Mouse (Mus musculus) hindbrain, embryonic 16.5 days (tissue): ENCODE measurements around the gene Mpg. TPM values are rescaled to one million over a fixed set of nuclear protein-coding genes. Genes with fewer than 3 reads are reported as not detected.
A peak's percentile ranks its signal among the peaks of the same experiment; 100 is the strongest.

ENCODE experiments used
- ATAC-seq: fragments of 200-750 bp; cut with Nextera tagmentation; 2 replicates; pipeline ENCODE4 v1.8.0; 2017; ENCODE audit warnings: moderate TSS enrichment, moderate library complexity
- H3K27ac ChIP-seq: fragments of 300-500 bp; sonication (generic); 2 replicates; pipeline ENCODE4 v1.5.1; 2014; ENCODE audit warnings: low read depth, mild to moderate bottlenecking, control low read depth, low read length, moderate library complexity
- H3K27me3 ChIP-seq: fragments of 300-500 bp; sonication (generic); replicated peaks from 2 replicates; pipeline ENCODE4 v1.6.1; 2014; ENCODE audit warnings: low read length; ENCODE audit not compliant: control insufficient read depth, insufficient read depth
- H3K36me3 ChIP-seq: fragments of 300-500 bp; sonication (generic); 2 replicates; pipeline ENCODE4 v1.6.1; 2014; ENCODE audit warnings: mild to moderate bottlenecking, low read length, moderate library complexity, mixed read lengths; ENCODE audit not compliant: control insufficient read depth, insufficient read depth
- H3K4me1 ChIP-seq: fragments of 300-500 bp; sonication (generic); 2 replicates; pipeline ENCODE4 v1.6.1; 2014; ENCODE audit warnings: low read depth, low read length; ENCODE audit not compliant: control insufficient read depth, insufficient read depth
- H3K4me2 ChIP-seq: fragments of 300-500 bp; sonication (generic); 2 replicates; pipeline ENCODE4 v1.6.1; 2014; ENCODE audit warnings: mild to moderate bottlenecking, low read length, control low read depth, moderate library complexity
- H3K4me3 ChIP-seq: fragments of 300-500 bp; sonication (generic); 2 replicates; pipeline ENCODE4 v1.5.1; 2014; ENCODE audit warnings: mild to moderate bottlenecking, low read length, control low read depth, moderate library complexity
- H3K9ac ChIP-seq: fragments of 300-500 bp; sonication (generic); 2 replicates; pipeline ENCODE4 v1.6.1; 2014; ENCODE audit warnings: low read depth, mild to moderate bottlenecking, control low read depth, low read length, moderate library complexity
- H3K9me3 ChIP-seq: fragments of 300-500 bp; sonication (generic); 2 replicates; pipeline ENCODE4 v1.6.1; 2014; ENCODE audit warnings: mild to moderate bottlenecking, low read length, moderate library complexity; ENCODE audit not compliant: control insufficient read depth
- WGBS: fragments of 180-500 bp; shearing (Covaris S2); extraction: QIAGEN DNeasy Blood & Tissue Kit; methylation state at CpG from one replicate; pipeline ENCODE4 v1.1.7; 2014; 5-methylcytosine and 5-hydroxymethylcytosine counted together
- polyA plus RNA-seq: library from polyadenylated mRNA; unstranded; fragments of >200 nt; fragmentation: Nextera tagmentation; extraction: Ambion mirVana; gene quantifications from 2 replicates; pipeline ENCODE4 v1.2.1, GENCODE M21; 2015

Mpg gene
- polyA plus RNA-seq, 1 experiment from 2014 or later = 34.7 TPM

GRCm38 (mm10) chr11:32235646-32236045, 9.3 kb downstream of the Mpg start:
- Histone ChIP-seq H3K27ac (peak overlapping the region; percentile 73), H3K36me3 (peaks cover 9% of the 10 kb centered on the region), H3K27me3 (no peaks in the 10 kb centered on the region), H3K4me2 (no peak overlapping the region), H3K4me1 (peaks cover 26% of the 10 kb centered on the region), H3K9ac (no peak overlapping the region), H3K4me3 (no peak overlapping the region), H3K9me3 (no peaks in the 10 kb centered on the region)
- WGBS = 16% methylated on average over 3 of the region's 3 CpGs
- ATAC-seq = peak; percentile 70

GRCm38 (mm10) chr11:32236132-32236531, 9.8 kb downstream of the Mpg start:
- H3K4me3 ChIP-seq = no peak overlapping the region
- peaks cover 10% of the 10 kb centered on the region; the same call in 1 of the 2 replicates for H3K36me3 ChIP-seq
- H3K27ac ChIP-seq = peak overlapping the region; percentile 73
- no peak overlapping the region for H3K9ac ChIP-seq
- H3K27me3 ChIP-seq = no peaks in the 10 kb centered on the region
- 48% methylated on average over 2 of the region's 2 CpGs for WGBS
- peak; percentile 17 for ATAC-seq
- H3K4me1 ChIP-seq = peaks cover 26% of the 10 kb centered on the region
- H3K9me3 ChIP-seq = no peaks in the 10 kb centered on the region
- H3K4me2 ChIP-seq = no peak overlapping the region

- 50% methylated on average over 9 of the region's 9 CpGs for WGBS
- Histone ChIP-seq H3K9ac (no peak overlapping the region), H3K4me3 (no peak overlapping the region), H3K4me2 (no peak overlapping the region), H3K36me3 (peaks cover 5% of the 10 kb centered on the region; the same call in 1 of the 2 replicates), H3K4me1 (peaks cover 26% of the 10 kb centered on the region), H3K9me3 (no peaks in the 10 kb centered on the region), H3K27me3 (no peaks in the 10 kb centered on the region), H3K27ac (peak overlapping the region; percentile 73)
- ATAC-seq = no peak
Measured at GRCm38 (mm10) chr11:32236712-32237410, 10.6 kb downstream of the Mpg start.

- Histone ChIP-seq H3K4me3 (no peak overlapping the region), H3K9ac (no peak overlapping the region), H3K4me2 (no peak overlapping the region), H3K9me3 (no peaks in the 10 kb centered on the region), H3K4me1 (peaks cover 26% of the 10 kb centered on the region), H3K27ac (no peak overlapping the region), H3K27me3 (no peaks in the 10 kb centered on the region), H3K36me3 (peaks cover 5% of the 10 kb centered on the region; the same call in 1 of the 2 replicates)
- WGBS = 88% methylated on average over 3 of the region's 3 CpGs
- no peak for ATAC-seq
Measured at GRCm38 (mm10) chr11:32237411-32237795, 11.1 kb downstream of the Mpg start.

- no peak overlapping the region for H3K4me2 ChIP-seq
- peak; percentile 37 for ATAC-seq
- no peak overlapping the region for H3K4me3 ChIP-seq
- no peak overlapping the region; the same call in 1 of the 2 replicates for H3K27ac ChIP-seq
- no peak overlapping the region for H3K9ac ChIP-seq
- H3K4me1 ChIP-seq = peaks cover 26% of the 10 kb centered on the region
- 62% methylated on average over 5 of the region's 5 CpGs for WGBS
- no peaks in the 10 kb centered on the region for H3K27me3 ChIP-seq
- 0 out of 2 replicates have a peak, but pooled peaks cover 2% of the 10 kb centered on the region for H3K36me3 ChIP-seq
- no peaks in the 10 kb centered on the region for H3K9me3 ChIP-seq
Measured at GRCm38 (mm10) chr11:32238093-32238860, 12.0 kb downstream of the Mpg start.

- peaks cover 9% of the 10 kb centered on the region; the same call in 1 of the 2 replicates for H3K36me3 ChIP-seq
- H3K4me3 ChIP-seq = no peak overlapping the region
- H3K27me3 ChIP-seq = no peaks in the 10 kb centered on the region
Measured at GRCm38 (mm10) chr11:32241391-32241790, 15.1 kb downstream of the Mpg start.

GRCm38 (mm10) chr11:32242209-32242608, 15.9 kb downstream of the Mpg start:
- Histone ChIP-seq H3K9me3 (no peaks in the 10 kb centered on the region), H3K4me3 (no peak overlapping the region)
- ATAC-seq = no peak

More at GRCm38 (mm10) chr11:32241391-32241790, 15.1 kb downstream of the Mpg start:
- Histone ChIP-seq H3K4me2 (no peak overlapping the region), H3K4me1 (peaks cover 10% of the 10 kb centered on the region), H3K9me3 (no peaks in the 10 kb centered on the region), H3K27ac (no peak overlapping the region), H3K9ac (no peak overlapping the region)
- no peak for ATAC-seq

GRCm38 (mm10) chr11:32243205-32243955, 17.1 kb downstream of the Mpg start:
- Histone ChIP-seq H3K27ac (0 out of 2 replicates have a peak overlapping the region, but pooled peaks have one; percentile 12), H3K4me1 (no peaks in the 10 kb centered on the region), H3K9ac (no peak overlapping the region), H3K9me3 (no peaks in the 10 kb centered on the region), H3K4me3 (no peak overlapping the region), H3K27me3 (no peaks in the 10 kb centered on the region), H3K4me2 (no peak overlapping the region), H3K36me3 (peaks cover 16% of the 10 kb centered on the region)
- ATAC-seq = no peak
- WGBS = 75% methylated on average over 7 of the region's 7 CpGs

More at GRCm38 (mm10) chr11:32242209-32242608, 15.9 kb downstream of the Mpg start:
- Histone ChIP-seq H3K36me3 (peaks cover 11% of the 10 kb centered on the region), H3K9ac (no peak overlapping the region), H3K27me3 (no peaks in the 10 kb centered on the region), H3K27ac (no peak overlapping the region), H3K4me1 (peaks cover 3% of the 10 kb centered on the region), H3K4me2 (no peak overlapping the region)
- 78% methylated on average over 3 of the region's 3 CpGs for WGBS
